Comparison of ENCODE assay signal across 8 mouse cellular contexts in the genomic region with DNA sequence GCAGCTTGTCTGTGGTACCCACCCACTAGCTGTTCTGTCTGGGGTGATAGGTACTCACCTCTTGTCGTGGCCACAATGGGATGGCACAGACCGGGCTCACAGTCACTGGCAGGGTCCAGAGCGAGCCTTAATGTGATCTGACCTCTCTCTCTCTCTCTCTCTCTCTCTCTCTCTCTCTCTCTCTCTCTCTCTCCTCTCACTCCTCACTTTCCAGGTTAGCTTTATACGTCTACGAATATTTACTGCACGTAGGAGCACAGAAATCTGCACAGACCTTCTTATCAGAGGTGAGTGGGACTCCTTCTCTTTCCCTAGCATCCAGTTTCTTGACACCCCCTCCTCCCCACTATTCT. TPM values are rescaled to one million over a fixed set of nuclear protein-coding genes. Genes with fewer than 3 reads are reported as not detected.
DNase-seq lines count a peak whose midpoint lies in the region; ATAC-seq lines count a peak whose summit lies in the region.

No protein-coding gene starts in this region.

- 1% methylated on average over 6 of the region's 6 CpGs for WGBS in kidney, embryonic 14.5 days
- 4% methylated on average over 6 of the region's 6 CpGs for WGBS in hindbrain, embryonic 13.5 days
- WGBS in midbrain, embryonic 12.5 days: 3% methylated on average over 6 of the region's 6 CpGs

- H3K4me3 ChIP-seq in kidney, embryonic 14.5 days (ENCODE audit: low read length): peak overlapping the region; percentile 92
- peak overlapping the region; percentile 98 for H3K4me3 ChIP-seq in brown adipose tissue, adult 24 weeks (ENCODE audit: insufficient read depth, low read depth, low read length)
- peak overlapping the region; percentile 100 for H3K4me3 ChIP-seq in hindbrain, embryonic 13.5 days
- peak overlapping the region; percentile 100 for H3K4me3 ChIP-seq in midbrain, embryonic 12.5 days

- H3K9me3 ChIP-seq in kidney, embryonic 14.5 days (ENCODE audit: control insufficient read depth, low read length): no peaks in the 10 kb centered on the region
- H3K9me3 ChIP-seq in hindbrain, embryonic 13.5 days: no peaks in the 10 kb centered on the region
- no peaks in the 10 kb centered on the region for H3K9me3 ChIP-seq in midbrain, embryonic 12.5 days

- peaks cover 49% of the 10 kb centered on the region for H3K4me1 ChIP-seq in kidney, embryonic 14.5 days (ENCODE audit: control insufficient read depth, insufficient read depth, low read length)
- peaks cover 14% of the 10 kb centered on the region for H3K4me1 ChIP-seq in brown adipose tissue, adult 24 weeks (ENCODE audit: control insufficient read depth, insufficient read depth, insufficient read length, low read length)
- H3K4me1 ChIP-seq in hindbrain, embryonic 13.5 days (replicated peaks): peaks cover 71% of the 10 kb centered on the region
- peaks cover 58% of the 10 kb centered on the region for H3K4me1 ChIP-seq in midbrain, embryonic 12.5 days

- H3K36me3 ChIP-seq in kidney, embryonic 14.5 days (ENCODE audit: control insufficient read depth, insufficient read depth, low read length): peaks cover 38% of the 10 kb centered on the region
- H3K36me3 ChIP-seq in hindbrain, embryonic 13.5 days: peaks cover 38% of the 10 kb centered on the region
- H3K36me3 ChIP-seq in midbrain, embryonic 12.5 days: peaks cover 40% of the 10 kb centered on the region

- H3K27me3 ChIP-seq in kidney, embryonic 14.5 days (ENCODE audit: control insufficient read depth, insufficient read depth, low read length): no peaks in the 10 kb centered on the region
- no peaks in the 10 kb centered on the region for H3K27me3 ChIP-seq in hindbrain, embryonic 13.5 days
- H3K27me3 ChIP-seq in midbrain, embryonic 12.5 days: no peaks in the 10 kb centered on the region

- peak overlapping the region; percentile 94 for H3K4me2 ChIP-seq in kidney, embryonic 14.5 days (replicated peaks; ENCODE audit: low read depth, low read length)
- H3K4me2 ChIP-seq in hindbrain, embryonic 13.5 days: peak overlapping the region; percentile 97
- H3K4me2 ChIP-seq in midbrain, embryonic 12.5 days (replicated peaks): peak overlapping the region; percentile 89

- no peak for DNase-seq in kidney, adult 11 months
- DNase-seq in right cerebral cortex, postnatal 4 days: no peak
- no peak for DNase-seq in retina, postnatal 1 day
- DNase-seq in kidney, postnatal 4 days: no peak

- peak overlapping the region; percentile 99 for H3K9ac ChIP-seq in kidney, embryonic 14.5 days (ENCODE audit: low read depth, low read length)
- H3K9ac ChIP-seq in hindbrain, embryonic 13.5 days: peak overlapping the region; percentile 100
- peak overlapping the region; percentile 100 for H3K9ac ChIP-seq in midbrain, embryonic 12.5 days (replicated peaks)

- no peak for ATAC-seq in kidney, embryonic 14.5 days (ENCODE audit: low FRiP score, low TSS enrichment)
- no peak for ATAC-seq in hindbrain, embryonic 13.5 days (ENCODE audit: low FRiP score)
- ATAC-seq in midbrain, embryonic 12.5 days (ENCODE audit: low FRiP score, low read depth): no peak

- H3K27ac ChIP-seq in kidney, embryonic 14.5 days (ENCODE audit: low read depth, low read length): no peak overlapping the region
- H3K27ac ChIP-seq in brown adipose tissue, adult 24 weeks (replicated peaks; ENCODE audit: low read depth, low read length): no peak overlapping the region
- H3K27ac ChIP-seq in hindbrain, embryonic 13.5 days: peak overlapping the region; percentile 100
- peak overlapping the region; percentile 99 for H3K27ac ChIP-seq in midbrain, embryonic 12.5 days (replicated peaks)

RNA-seq across cellular contexts. Expression of a gene that starts 2.2 kb away (rescaled TPM):
- polyA plus RNA-seq in kidney, embryonic 14.5 days (2014; fragmentation: Nextera tagmentation; extraction: Ambion mirVana): 81.5 and 118 TPM in 2 replicates
- polyA plus RNA-seq in brown adipose tissue, adult 24 weeks (2012; ENCODE audit: insufficient read depth, insufficient read length, missing spikeins): 31.3 and 36.4 TPM in 2 replicates
- polyA plus RNA-seq in hindbrain, embryonic 13.5 days (2015; fragmentation: Nextera tagmentation; extraction: Ambion mirVana): 179 and 180 TPM in 2 replicates
- polyA plus RNA-seq in midbrain, embryonic 12.5 days (2016; fragmentation: Nextera tagmentation; extraction: Ambion mirVana): 277 and 309 TPM in 2 replicates

Comparison
In these comparisons a context has a peak if more than half of its experiments do, and no peak if none do; other contexts are left out.
1. H3K27ac ChIP-seq: peak in hindbrain, embryonic 13.5 days (single experiment) and midbrain, embryonic 12.5 days (single experiment); none in kidney, embryonic 14.5 days (single experiment) and brown adipose tissue, adult 24 weeks (single experiment).
2. Peak in every context shown above with its lines, with median percentiles within 50 percentile points of each other: H3K4me2 ChIP-seq, H3K4me3 ChIP-seq and H3K9ac ChIP-seq.